In the genomic region with DNA sequence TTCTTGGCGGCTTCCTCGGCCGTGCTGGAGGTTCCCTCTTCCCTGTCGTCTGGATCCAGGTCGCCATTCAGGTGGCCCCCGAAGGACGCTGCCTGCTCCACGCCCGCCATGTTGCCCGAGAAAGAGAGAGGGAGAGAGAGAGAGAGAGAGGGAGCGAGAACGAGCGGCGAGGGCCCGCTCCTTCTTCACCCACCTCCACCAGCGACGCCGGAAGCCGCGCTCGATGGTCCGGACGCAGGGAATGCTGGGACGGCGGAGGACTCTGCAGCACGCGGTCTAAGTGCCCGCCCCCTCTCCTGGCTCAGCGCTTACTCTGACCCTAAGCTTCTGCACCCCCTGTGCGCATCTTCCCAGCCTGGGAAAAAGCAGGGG, we compare ENCODE assay signal across 8 mouse cellular contexts. TPM values are rescaled to one million over a fixed set of nuclear protein-coding genes. Genes with fewer than 3 reads are reported as not detected.
DNase-seq lines count a peak whose midpoint lies in the region; ATAC-seq and TF ChIP-seq lines count a peak whose summit lies in the region.

No protein-coding gene starts in this region.

- peak overlapping the region; percentile 93 for H3K27ac ChIP-seq in forebrain, embryonic 15.5 days (replicated peaks)
- H3K27ac ChIP-seq in neural tube, embryonic 14.5 days (ENCODE audit: low read depth, low read length), result peak overlapping the region; percentile 86

- peaks cover 47% of the 10 kb centered on the region for H3K4me1 ChIP-seq in G1E (ENCODE audit: insufficient read depth, low read depth, low read length)
- peaks cover 18% of the 10 kb centered on the region for H3K4me1 ChIP-seq in forebrain, embryonic 15.5 days
- peaks cover 13% of the 10 kb centered on the region for H3K4me1 ChIP-seq in neural tube, embryonic 14.5 days (ENCODE audit: control insufficient read depth, insufficient read depth, low read length)

- intact Hi-C loops in heart, postnatal 25 days (cut with DNase I), result loop anchor here (5.0 kb wide), 1 partner anchor 258 kb away; a partner anchor contains a TSS

- peak; percentile 70 for ATAC-seq in G1E (ENCODE audit: extremely low read depth, insufficient number of reproducible peaks, low FRiP score, poor library complexity, severe bottlenecking)
- ATAC-seq in forebrain, embryonic 15.5 days (replicated peaks), result peak; percentile 99
- peak; percentile 99 for ATAC-seq in neural tube, embryonic 14.5 days (ENCODE audit: low read depth)

- H3K27me3 ChIP-seq in G1E (ENCODE audit: insufficient read depth, low read length), result no peaks in the 10 kb centered on the region
- no peaks in the 10 kb centered on the region for H3K27me3 ChIP-seq in forebrain, embryonic 15.5 days
- H3K27me3 ChIP-seq in neural tube, embryonic 14.5 days (ENCODE audit: control insufficient read depth, insufficient read depth, low read length), result no peaks in the 10 kb centered on the region

- DNase-seq in G1E (ENCODE audit: low spot score), result peak; percentile 75
- DNase-seq in cerebellum, adult 11-12 months, result peak; percentile 85
- DNase-seq in heart, postnatal 25 days (ENCODE audit: low spot score), result peak; percentile 65
- DNase-seq in layer of hippocampus, adult 18-20 months (ENCODE audit: low spot score in 2 of 2), result peak; percentile 86 to 93
- DNase-seq in lung, adult 18-20 months, result peak; percentile 87 to 89
- peak; percentile 92 for DNase-seq in testis, postnatal 10 days (ENCODE audit: low spot score)

- TF ChIP-seq CTCF in G1E (IDR thresholded peaks at IDR 0.05; ENCODE audit: low read depth, low read length), result no peak

- peaks cover 26% of the 10 kb centered on the region for H3K36me3 ChIP-seq in G1E (replicated peaks)
- peaks cover 23% of the 10 kb centered on the region for H3K36me3 ChIP-seq in forebrain, embryonic 15.5 days
- H3K36me3 ChIP-seq in neural tube, embryonic 14.5 days (ENCODE audit: control insufficient read depth, insufficient read depth, low read length), result peaks cover 9% of the 10 kb centered on the region

- peak overlapping the region; percentile 96 for H3K4me3 ChIP-seq in G1E (ENCODE audit: low read depth, low read length)
- peak overlapping the region; percentile 89 for H3K4me3 ChIP-seq in forebrain, embryonic 15.5 days
- H3K4me3 ChIP-seq in neural tube, embryonic 14.5 days (ENCODE audit: low read depth, low read length), result peak overlapping the region; percentile 77

- peak overlapping the region; percentile 91 for H3K9ac ChIP-seq in forebrain, embryonic 15.5 days (replicated peaks)
- peak overlapping the region; percentile 87 for H3K9ac ChIP-seq in neural tube, embryonic 14.5 days (replicated peaks; ENCODE audit: low read depth, low read length)

- H3K4me2 ChIP-seq in forebrain, embryonic 15.5 days (replicated peaks), result peak overlapping the region; percentile 66
- peak overlapping the region; percentile 92 for H3K4me2 ChIP-seq in neural tube, embryonic 14.5 days (ENCODE audit: low read depth, low read length)

- H3K9me3 ChIP-seq in G1E (replicated peaks), result no peaks in the 10 kb centered on the region
- H3K9me3 ChIP-seq in forebrain, embryonic 15.5 days, result no peaks in the 10 kb centered on the region
- no peaks in the 10 kb centered on the region for H3K9me3 ChIP-seq in neural tube, embryonic 14.5 days (ENCODE audit: control insufficient read depth, low read length)

- 0% methylated on average over 20 of the region's 30 CpGs for WGBS in forebrain, embryonic 15.5 days
- WGBS in neural tube, embryonic 14.5 days, result 0% methylated on average over 23 of the region's 30 CpGs

RNA-seq across cellular contexts. Expression of a gene that starts 7.3 kb away (rescaled TPM):
- 963 and 1,004 TPM in 2 replicates for total RNA-seq in G1E (2014; fragmentation: Nextera tagmentation)
- 415 and 523 TPM in 2 replicates for total RNA-seq in G1E (2017)
- 728 and 853 TPM in 2 replicates for polyA plus RNA-seq in G1E (2012)
- polyA plus RNA-seq in forebrain, embryonic 15.5 days (2015; fragmentation: Nextera tagmentation; extraction: Ambion mirVana), result 166 and 170 TPM in 2 replicates
- 100 to 1,000 TPM; 111 to 131 TPM for total RNA-seq in heart, postnatal 25 days (2021)
- 100 to 1,000 TPM; 114 to 116 TPM for total RNA-seq in layer of hippocampus, adult 18-20 months (2021)
- polyA plus RNA-seq in neural tube, embryonic 14.5 days (2014; fragmentation: Nextera tagmentation; extraction: Ambion mirVana), result 165 and 189 TPM in 2 replicates

RNA-seq across cellular contexts. Expression of a gene that starts 58.2 kb away (rescaled TPM):
- total RNA-seq in G1E (2014; fragmentation: Nextera tagmentation) (13.7 and 15.0 TPM in 2 replicates), G1E (2017) (5.1 and 6.2 TPM in 2 replicates)
- polyA plus RNA-seq in G1E (2012), result 1.6 and 2.5 TPM in 2 replicates
- 0.70 and 0.88 TPM in 2 replicates for polyA plus RNA-seq in forebrain, embryonic 15.5 days (2015; fragmentation: Nextera tagmentation; extraction: Ambion mirVana)
- total RNA-seq in heart, postnatal 25 days (2021), result not detected
- total RNA-seq in layer of hippocampus, adult 18-20 months (2021), result not detected
- polyA plus RNA-seq in neural tube, embryonic 14.5 days (2014; fragmentation: Nextera tagmentation; extraction: Ambion mirVana), result 0.13 and 0.17 TPM in 2 replicates

Comparison
In these comparisons a context has a peak if more than half of its experiments do, and no peak if none do; other contexts are left out.
1. Peak in every context shown above with its lines: DNase-seq, ATAC-seq, H3K4me3 ChIP-seq and H3K27ac ChIP-seq.
2. RNA of a gene that starts 58.2 kb away (total RNA-seq): 5.1 to 15.0 TPM in G1E; not detected in heart, postnatal 25 days and not detected in layer of hippocampus, adult 18-20 months; every median in the first group is over 4 times any median in the second.